Mouse (Mus musculus) forebrain, embryonic 12.5 days (tissue): ENCODE results near the gene Cxcr2. TPM values are rescaled to one million over a fixed set of nuclear protein-coding genes. Genes with fewer than 3 reads are reported as not detected.

Experiments used
- ATAC-seq: fragments of 200-750 bp; cut with Nextera tagmentation; 2 replicates; pipeline ENCODE4 v1.8.0; 2017; ENCODE audit warnings: moderate TSS enrichment; ENCODE audit not compliant: low FRiP score
- H3K27ac ChIP-seq: fragments of 300-500 bp; sonication (generic); 2 replicates; pipeline ENCODE4 v1.5.1; 2016; ENCODE audit warnings: mild to moderate bottlenecking
- H3K27me3 ChIP-seq: fragments of 300-500 bp; sonication (generic); 2 replicates; pipeline ENCODE4 v1.6.1; 2016; ENCODE audit warnings: mild to moderate bottlenecking
- H3K36me3 ChIP-seq: fragments of 300-500 bp; sonication (generic); replicated peaks from 2 replicates; pipeline ENCODE4 v1.6.1; 2016; ENCODE audit warnings: mild to moderate bottlenecking
- H3K4me1 ChIP-seq: fragments of 300-500 bp; sonication (generic); 2 replicates; pipeline ENCODE4 v1.6.1; 2016
- H3K4me2 ChIP-seq: fragments of 300-500 bp; sonication (generic); 2 replicates; pipeline ENCODE4 v1.6.1; 2016; ENCODE audit warnings: mild to moderate bottlenecking, moderate library complexity
- H3K4me3 ChIP-seq: fragments of 300-500 bp; sonication (generic); replicated peaks from 2 replicates; pipeline ENCODE4 v1.5.1; 2016; ENCODE audit warnings: mild to moderate bottlenecking
- H3K9ac ChIP-seq: fragments of 300-500 bp; sonication (generic); 2 replicates; pipeline ENCODE4 v1.6.1; 2016; ENCODE audit warnings: mild to moderate bottlenecking
- H3K9me3 ChIP-seq: fragments of 300-500 bp; sonication (generic); 2 replicates; pipeline ENCODE4 v1.6.1; 2016
- WGBS: fragments of 180-500 bp; shearing (Covaris S2); methylation state at CpG from one replicate; pipeline ENCODE4 v1.1.7; 2016; 5-methylcytosine and 5-hydroxymethylcytosine counted together
- microRNA counts: library from miRNA; unstranded; fragments of <30 nt; microRNA quantifications from one replicate; lab custom pipeline; 2017
- microRNA-seq: library from miRNA; unstranded; fragments of <30 nt; microRNA quantifications from one replicate; pipeline ENCODE4, GENCODE M21; 2017
- polyA plus RNA-seq: library from polyadenylated mRNA; unstranded; fragments of >200 nt; fragmentation: Nextera tagmentation; extraction: Ambion mirVana; gene quantifications from 2 replicates; pipeline ENCODE4 v1.2.1, GENCODE M21; 2016

Cxcr2 gene
- polyA plus RNA-seq, 1 experiment from 2014 or later = not detected

DNA sequence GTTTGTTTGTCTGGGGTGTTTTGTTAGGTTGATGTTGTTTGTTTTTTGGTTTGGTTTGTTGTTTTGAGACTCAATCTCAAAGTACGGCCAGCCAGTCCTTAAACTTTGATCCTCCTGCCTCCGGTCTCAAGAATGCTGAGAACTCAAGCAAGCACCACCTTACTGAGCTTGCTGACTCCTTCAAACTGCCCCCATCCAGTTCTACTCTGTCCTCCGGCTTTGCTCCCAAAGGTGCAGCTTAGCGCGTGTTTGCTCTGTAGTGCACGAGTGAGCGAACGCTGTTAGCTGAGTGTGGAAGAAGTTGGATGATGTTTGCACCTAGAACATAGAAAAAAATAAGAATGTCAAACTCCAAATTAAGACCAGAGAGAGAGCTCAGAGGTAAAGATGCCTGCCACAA lies 55.2 kb downstream of the Cxcr2 start:
- no peaks in the 10 kb centered on the region for H3K36me3 ChIP-seq
- H3K9me3 ChIP-seq = no peaks in the 10 kb centered on the region
- no peaks in the 10 kb centered on the region for H3K27me3 ChIP-seq
- H3K27ac ChIP-seq = no peak overlapping the region
- H3K4me1 ChIP-seq = peaks cover 2% of the 10 kb centered on the region
- no peak overlapping the region for H3K9ac ChIP-seq
- no peak overlapping the region for H3K4me2 ChIP-seq
- WGBS = 94% methylated on average over 8 of the region's 8 CpGs
- ATAC-seq = no peak
- no peak overlapping the region for H3K4me3 ChIP-seq

MicroRNAs within 50 kb of the gene (microRNA counts, 519-probe panel; counts per million panel counts)
- not detected for microRNA mmu-miR-1928 (lab: Ali Mortazavi, UCI)

Small RNA genes within 50 kb of the gene (microRNA-seq; reads per million reads assigned to microRNA genes)
- not detected for gene Mir1928

Other genes with a start within 250 kb of the Cxcr2 start
- gene Tns1, start 29.5 kb upstream of the Cxcr2 start, polyA plus RNA-seq = 13.0 and 15.9 TPM in 2 replicates
- 0.24 and 0.33 TPM in 2 replicates for gene Rufy4, start 28.4 kb upstream of the Cxcr2 start, polyA plus RNA-seq
- gene Cxcr1, start 40.6 kb downstream of the Cxcr2 start, polyA plus RNA-seq = not detected in 2 replicates
- gene Arpc2, start 82.1 kb downstream of the Cxcr2 start, polyA plus RNA-seq = 356 and 369 TPM in 2 replicates
- gene Gpbar1, start 124.6 kb downstream of the Cxcr2 start, polyA plus RNA-seq = 0.18 and 0.29 TPM in 2 replicates
- gene Aamp, start 130.7 kb downstream of the Cxcr2 start, polyA plus RNA-seq = 184 and 190 TPM in 2 replicates
- gene Pnkd, start 130.9 kb downstream of the Cxcr2 start, polyA plus RNA-seq = 87.5 and 88.9 TPM in 2 replicates
- 6.7 and 7.9 TPM in 2 replicates for gene Tmbim1, start 151.6 kb downstream of the Cxcr2 start, polyA plus RNA-seq
- 0.60 and 1.1 TPM in 2 replicates for gene Catip, start 208.1 kb downstream of the Cxcr2 start, polyA plus RNA-seq
- 1.3 and 1.7 TPM in 2 replicates for gene Slc11a1, start 221.2 kb downstream of the Cxcr2 start, polyA plus RNA-seq
- gene Ctdsp1, start 237.5 kb downstream of the Cxcr2 start, polyA plus RNA-seq = 33.1 and 33.3 TPM in 2 replicates